Mouse (Mus musculus): ENCODE results near the gene Ppdpf.

Ppdpf gene

GRCm38 (mm10) chr2:181218881-181219485 lies 31.9 kb downstream of the Ppdpf start:
- DNase-seq (ENCODE audit: low spot score), result no peak

DNA sequence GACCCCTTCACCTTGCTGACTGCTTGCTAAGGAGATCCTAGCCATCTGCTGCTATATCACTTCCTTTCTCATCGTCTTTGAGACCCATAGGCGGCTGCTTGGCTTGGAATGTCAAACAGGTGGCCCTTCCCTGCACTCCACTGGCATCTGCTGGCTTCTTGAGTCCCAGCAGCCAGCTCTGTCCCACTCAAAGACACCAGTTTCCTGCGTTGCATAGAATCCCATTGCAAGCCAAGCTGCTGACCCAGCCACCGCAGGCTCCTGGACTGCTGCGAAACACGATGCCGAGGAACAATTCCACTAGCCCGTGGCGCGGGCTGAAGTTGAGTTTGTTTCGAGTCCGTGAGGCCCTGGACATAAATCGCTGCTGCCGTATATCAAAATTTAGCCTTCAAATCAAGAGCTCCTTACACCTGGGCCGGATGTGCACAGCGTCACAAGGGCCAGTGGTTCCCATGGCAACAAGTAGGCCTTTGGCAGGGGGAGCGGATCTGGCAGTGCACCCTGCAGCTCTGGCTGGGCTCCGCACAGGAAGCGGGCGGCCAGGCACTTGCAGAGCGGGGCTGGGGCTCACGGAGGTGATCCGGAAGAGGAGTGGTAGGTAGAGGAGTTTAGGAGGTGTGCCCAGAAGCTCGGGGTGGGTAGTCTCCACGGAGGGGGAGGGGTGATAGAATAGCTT lies 32.6 kb downstream of the Ppdpf start, which contains the start of gene Fndc11:
Fndc11 (plus strand) TSS at position 476 of the 679 bp plus-strand sequence.
- no peak for DNase-seq (ENCODE audit: low spot score)

DNA sequence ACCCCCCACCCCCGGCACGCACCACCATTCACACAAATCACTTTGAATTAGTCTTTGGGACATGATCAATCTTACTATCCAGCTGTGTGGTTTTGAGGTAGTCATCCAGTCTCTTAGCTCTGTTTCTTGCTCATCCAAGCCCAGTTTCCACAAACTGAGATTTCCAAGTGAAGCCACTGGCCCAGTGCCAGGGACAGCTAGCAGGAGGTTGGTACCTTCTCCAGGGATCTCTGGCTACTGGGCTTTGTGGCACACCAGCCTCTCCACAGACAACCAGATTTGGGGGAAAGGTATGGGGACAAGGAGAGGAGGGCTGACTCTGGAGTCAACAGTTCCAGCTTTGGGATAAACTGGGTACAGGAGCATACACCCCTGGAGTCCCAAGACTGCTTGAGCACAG lies 33.3 kb downstream of the Ppdpf start:
- DNase-seq (ENCODE audit: low spot score), result no peak

DNA sequence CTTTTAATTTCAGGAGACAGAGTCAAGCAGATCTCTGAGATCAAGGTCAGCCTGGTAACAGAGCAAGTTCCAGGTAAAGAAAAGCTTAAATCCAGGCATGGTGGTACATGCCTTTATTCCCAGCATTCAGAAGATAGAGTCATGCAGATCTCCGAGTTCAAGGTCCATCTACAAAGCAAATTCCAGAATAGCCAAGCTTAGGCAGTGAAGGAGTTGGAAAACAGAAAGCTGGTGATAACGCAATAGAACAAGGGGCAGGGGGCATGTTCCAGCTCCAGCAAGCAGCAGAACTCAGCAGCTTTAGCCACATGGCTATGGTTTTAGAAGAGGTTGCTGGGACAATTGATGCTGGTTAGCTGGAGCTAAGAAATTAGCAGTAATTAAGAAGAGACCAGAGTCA lies 37.9 kb downstream of the Ppdpf start:
- DNase-seq (ENCODE audit: low spot score), result no peak

GRCm38 (mm10) chr2:181227122-181227521 lies 40.1 kb downstream of the Ppdpf start:
- no peak for DNase-seq (ENCODE audit: low spot score)

DNA sequence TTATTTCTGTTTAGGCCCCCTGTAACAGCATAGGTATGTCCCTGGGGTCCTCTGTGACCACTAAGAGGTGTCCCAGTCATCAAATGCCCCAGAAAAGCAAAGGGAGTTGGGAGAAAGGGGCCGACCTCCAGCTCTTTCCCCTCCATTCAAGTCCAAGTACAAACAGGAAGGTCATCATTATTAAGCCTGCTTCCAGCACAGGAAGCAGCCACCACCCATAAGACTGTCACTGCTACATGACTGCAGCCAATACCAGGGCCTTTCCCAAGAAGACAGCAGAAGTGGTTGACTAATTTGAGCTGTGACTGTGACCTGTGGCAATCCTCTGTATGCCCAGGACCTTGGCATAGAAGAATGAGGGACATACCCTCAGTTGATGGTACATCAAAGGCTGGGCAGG lies 41.3 kb downstream of the Ppdpf start:
- no peak for DNase-seq (ENCODE audit: low spot score)

DNA sequence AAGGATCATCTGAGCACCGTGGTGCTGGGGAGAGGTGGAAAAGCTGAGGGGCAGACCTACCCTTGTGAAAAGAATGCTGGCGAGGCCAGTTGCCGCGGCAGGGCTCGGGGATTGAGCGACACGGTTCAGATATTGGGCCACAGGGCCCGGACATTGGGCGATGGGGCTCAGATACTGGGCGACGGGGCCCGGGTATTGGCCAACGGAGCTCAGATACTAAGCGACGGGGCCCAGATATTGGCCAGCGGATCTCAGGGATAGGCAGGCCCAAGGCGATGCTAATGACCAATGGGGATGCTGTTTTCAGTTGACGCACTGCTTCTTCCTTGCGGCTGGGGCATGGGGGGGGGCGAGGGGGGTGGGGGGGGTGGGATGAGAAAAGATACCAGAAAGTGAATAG lies 44.1 kb downstream of the Ppdpf start:
- DNase-seq (ENCODE audit: low spot score), result no peak

DNA sequence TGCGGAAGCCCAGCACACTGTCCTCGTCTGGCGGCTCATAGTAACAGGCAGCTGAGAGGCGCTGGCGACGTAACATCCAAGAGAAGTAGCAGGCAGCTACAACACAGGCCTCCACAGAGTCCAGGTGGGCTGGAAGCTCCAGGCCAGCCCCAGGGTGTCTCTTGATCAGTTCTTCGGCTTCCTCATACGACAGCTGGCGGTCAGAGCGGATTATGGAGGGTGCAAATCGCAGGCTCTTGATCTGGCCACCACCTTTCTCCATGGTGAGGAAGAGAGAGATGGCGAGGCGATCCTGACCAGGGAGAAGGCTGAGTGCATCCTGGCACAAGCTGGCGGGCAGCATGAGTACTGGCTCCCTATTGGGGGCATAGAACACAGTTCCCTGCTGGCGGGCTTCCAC lies 46.4 kb downstream of the Ppdpf start:
- no peak for DNase-seq (ENCODE audit: low spot score)

DNA sequence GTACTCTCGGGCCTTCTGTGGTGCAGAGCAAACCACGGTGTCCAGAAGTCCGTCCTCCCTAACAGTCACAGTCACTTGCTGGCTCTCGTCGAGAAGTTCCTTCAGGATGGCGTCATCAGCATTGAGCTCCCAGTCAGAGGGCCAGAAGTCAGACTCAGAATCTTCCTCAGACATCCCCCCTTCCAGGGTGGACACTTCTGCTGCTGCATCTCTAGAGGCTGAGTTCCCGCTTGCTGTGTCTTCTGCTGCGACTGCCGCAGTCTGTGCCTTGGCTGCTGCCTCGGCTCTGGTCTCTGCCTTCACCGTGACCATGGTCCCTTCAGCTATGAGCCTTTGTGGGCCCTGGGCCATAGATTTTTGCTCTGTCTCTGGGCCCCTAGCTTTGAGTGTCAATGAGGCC lies 47.6 kb downstream of the Ppdpf start:
- no peak for DNase-seq (ENCODE audit: low spot score)

DNA sequence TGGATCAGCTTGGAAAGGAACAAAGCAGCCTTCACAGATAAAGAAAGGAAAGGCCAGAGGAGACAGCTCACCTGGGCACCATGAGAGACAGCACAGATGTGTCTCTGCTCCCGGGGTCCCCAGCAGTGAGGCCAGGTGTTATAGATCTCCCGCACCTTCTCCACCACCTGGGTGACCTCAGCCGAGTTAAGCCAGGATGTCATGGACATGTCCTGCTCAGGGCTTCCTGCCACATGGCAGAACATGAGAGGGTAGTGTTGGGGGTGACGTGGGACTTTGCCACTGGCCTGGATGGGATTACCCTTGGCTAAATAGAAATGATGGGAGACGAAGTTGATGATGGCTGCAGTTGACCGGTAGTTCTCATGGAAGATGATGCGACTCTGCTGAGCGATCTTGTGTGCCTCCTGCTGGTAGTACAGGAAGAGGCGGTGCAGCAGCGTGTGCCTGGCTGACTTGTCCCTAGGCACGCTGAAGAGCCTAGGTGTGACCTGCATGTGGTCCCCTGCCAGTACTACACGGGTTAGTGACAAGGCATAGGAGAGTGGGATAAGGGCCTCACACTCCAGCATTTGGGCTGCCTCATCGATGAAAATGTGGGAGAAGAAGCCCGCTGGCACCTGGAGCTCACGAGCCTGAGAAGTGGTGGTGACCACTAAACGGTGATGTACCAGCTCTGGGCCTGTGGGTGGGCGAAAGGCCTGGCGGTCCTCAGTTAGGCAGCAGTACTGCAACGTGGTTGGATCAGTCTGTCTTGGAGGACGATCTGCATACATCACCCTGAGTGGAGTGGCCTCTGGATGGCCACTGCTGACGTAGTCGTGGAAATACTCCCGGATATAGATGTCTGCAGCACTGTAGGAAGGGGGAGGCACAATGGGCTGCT lies 48.9 kb downstream of the Ppdpf start:
- no peak for DNase-seq (ENCODE audit: low spot score)

DNA sequence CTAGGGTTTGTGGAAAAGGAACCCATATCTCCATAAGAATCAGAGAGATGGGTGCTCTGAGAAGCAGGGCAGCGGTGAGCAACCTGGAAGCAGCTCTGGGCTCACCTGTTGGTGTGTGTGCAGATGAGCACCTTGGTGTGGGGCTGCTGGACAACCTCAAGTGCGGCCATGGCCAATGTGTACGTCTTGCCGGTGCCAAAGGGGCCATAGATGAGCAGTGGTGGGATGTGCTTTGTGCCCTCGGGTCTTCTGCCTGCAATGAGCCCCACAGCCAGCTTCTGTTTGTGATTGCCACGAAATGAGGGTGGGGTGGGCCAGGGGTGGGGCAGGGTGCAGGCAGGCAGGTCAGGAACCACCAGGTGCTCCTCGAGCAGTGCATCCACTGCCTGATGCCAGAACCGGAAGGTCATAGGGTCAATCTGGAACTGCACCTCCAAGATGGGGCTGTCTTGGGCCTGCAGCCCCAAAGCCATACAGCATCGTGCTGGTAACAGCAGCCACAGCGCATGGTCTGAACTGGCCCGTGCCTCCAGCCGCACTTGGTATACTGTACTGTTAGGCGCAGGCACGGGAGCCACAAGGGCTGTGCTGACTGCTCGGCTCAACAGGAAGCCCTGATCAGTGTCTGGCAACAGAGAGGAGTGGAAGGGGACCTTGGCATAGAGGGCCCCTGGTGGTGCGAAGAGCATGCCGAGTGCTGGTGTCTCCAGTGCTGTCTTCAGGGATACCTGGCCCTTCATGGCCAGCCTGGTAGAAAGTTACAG lies 50.4 kb downstream of the Ppdpf start:
- no peak for DNase-seq (ENCODE audit: low spot score)

DNA sequence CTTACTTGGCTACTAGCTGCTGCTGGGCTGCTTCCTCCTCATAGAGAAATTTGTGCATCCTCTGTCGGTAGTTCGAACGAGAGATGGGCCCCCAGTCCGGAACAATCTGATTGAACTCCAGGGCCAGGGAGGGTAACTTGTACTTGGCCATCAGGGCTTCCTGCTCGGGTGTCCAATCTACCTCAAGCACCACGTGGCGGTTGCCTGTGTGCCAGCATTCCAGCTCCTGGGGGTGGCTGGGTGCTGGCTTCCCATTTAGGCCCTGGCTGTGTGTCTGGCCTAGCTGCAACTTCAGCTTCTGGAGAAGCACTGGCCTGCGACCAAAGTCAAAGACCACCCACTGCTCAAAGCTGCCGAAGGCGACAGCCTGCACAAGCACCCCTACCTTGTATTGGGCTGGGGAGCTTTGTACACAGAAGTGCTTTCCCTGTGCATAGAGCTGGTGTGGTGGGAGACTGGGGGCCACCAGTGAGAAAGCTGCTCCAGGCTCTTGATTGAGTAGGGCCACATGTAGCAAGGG lies 51.1 kb downstream of the Ppdpf start:
- DNase-seq (ENCODE audit: low spot score), result no peak
